Mouse (Mus musculus) CH12.LX (cell line): ENCODE data around the gene Ppp2r5c. TPM values are rescaled to one million over a fixed set of nuclear protein-coding genes. Genes with fewer than 3 reads are reported as not detected.

Experiments
- DNase-seq: peaks from one replicate; pipeline ENCODE4 v3.0.0-alpha.2; 2013; ENCODE audit errors: extremely low read depth
- H3K27ac ChIP-seq: 2 replicates; pipeline ENCODE4 v1.5.1; 2012; ENCODE audit warnings: low read depth, mild to moderate bottlenecking, control low read depth, moderate library complexity; ENCODE audit not compliant: insufficient read depth
- H3K27me3 ChIP-seq: replicated peaks from 2 replicates; pipeline ENCODE3; 2012; ENCODE audit warnings: inconsistent platforms
- H3K36me3 ChIP-seq, 2 experiments: replicated peaks in 1 of 2; 2 replicates each; pipeline versions ENCODE3 to v1.6.1; 2012; ENCODE audit warnings: inconsistent platforms in 1 of 2, low read length in 1 of 2, mild to moderate bottlenecking in 1 of 2, mixed read lengths in 1 of 2, moderate library complexity in 1 of 2; ENCODE audit not compliant: control insufficient read depth in 1 of 2, insufficient read depth in 1 of 2
- H3K4me1 ChIP-seq, 2 experiments: 2 replicates each; pipeline ENCODE4 v1.6.1; 2012; ENCODE audit warnings: inconsistent platforms in 1 of 2, moderate library complexity in 1 of 2; ENCODE audit not compliant: insufficient read depth in 2 of 2, control insufficient read depth in 1 of 2
- H3K4me2 ChIP-seq: 2 replicates; pipeline ENCODE4 v1.6.1; 2012; ENCODE audit warnings: low read depth, mild to moderate bottlenecking, control low read depth; ENCODE audit not compliant: poor library complexity, insufficient read depth, severe bottlenecking
- H3K4me3 ChIP-seq, 3 experiments: fragments of 150-350 bp in 1 of 3; sonication (generic) in 1 of 3; replicated peaks in 1 of 3; 2 replicates each; pipeline versions ENCODE3 to v1.5.1; 2011 to 2012; ENCODE audit warnings: low read depth in 2 of 3, low read length in 2 of 3, mild to moderate bottlenecking in 2 of 3, moderate library complexity in 2 of 3, control low read depth in 1 of 3, improper control_type of control experiment in 1 of 3, inconsistent platforms in 1 of 3, mixed read lengths in 1 of 3; ENCODE audit not compliant: poor library complexity in 1 of 3
- H3K79me2 ChIP-seq: replicated peaks from 2 replicates; pipeline ENCODE4 v1.6.1; 2012; ENCODE audit warnings: mild to moderate bottlenecking, moderate library complexity; ENCODE audit not compliant: control insufficient read depth, poor library complexity, insufficient read depth, severe bottlenecking; ENCODE audit errors: extremely low read depth
- H3K9ac ChIP-seq: 2 replicates; pipeline ENCODE4 v1.6.1; 2012; ENCODE audit warnings: low read depth, mild to moderate bottlenecking, control low read depth, moderate library complexity; ENCODE audit not compliant: insufficient read depth
- H3K9me3 ChIP-seq: replicated peaks from 2 replicates; pipeline ENCODE3; 2012; ENCODE audit warnings: low read length, inconsistent platforms, mixed read lengths
- BHLHE40 ChIP-seq: IDR thresholded peaks from 2 replicates; pipeline ENCODE4 v1.6.1; 2011; ENCODE audit warnings: mild to moderate bottlenecking, low read depth, low read length, improper control_type of control experiment
- CHD1 ChIP-seq: IDR thresholded peaks from 2 replicates; pipeline ENCODE4 v1.6.1; 2012; ENCODE audit warnings: low read depth, low read length, improper control_type of control experiment, inconsistent platforms
- CHD2 ChIP-seq: IDR thresholded peaks from 2 replicates; pipeline ENCODE4 v1.6.1; 2011; ENCODE audit warnings: low read length, improper control_type of control experiment
- CTCF ChIP-seq, 2 experiments: IDR thresholded peaks in 1 of 2; conservative IDR thresholded peaks in 1 of 2; 2 replicates each; pipeline ENCODE4 v1.5.1; 2011 to 2012; ENCODE audit warnings: low read depth in 2 of 2, low read length in 2 of 2, improper control_type of control experiment in 1 of 2, inconsistent platforms in 1 of 2, mild to moderate bottlenecking in 1 of 2, moderate library complexity in 1 of 2
- E2F4 ChIP-seq: IDR thresholded peaks from 2 replicates; pipeline ENCODE4 v1.6.1; 2011; ENCODE audit warnings: low read depth, low read length, improper control_type of control experiment; ENCODE audit not compliant: insufficient replicate concordance
- ELF1 ChIP-seq: IDR thresholded peaks from 2 replicates; pipeline ENCODE4 v1.6.1; 2014; ENCODE audit warnings: low read depth, mild to moderate bottlenecking, inconsistent platforms, low read length, improper control_type of control experiment
- ETS1 ChIP-seq: conservative IDR thresholded peaks from 2 replicates; pipeline ENCODE4 v1.6.1; 2012; ENCODE audit warnings: low read depth, mild to moderate bottlenecking, inconsistent platforms, low read length, improper control_type of control experiment, moderate library complexity
- GABPA ChIP-seq: IDR thresholded peaks from 2 replicates; pipeline ENCODE4 v1.6.1; 2012; ENCODE audit warnings: low read depth, low read length, improper control_type of control experiment, inconsistent platforms; ENCODE audit not compliant: insufficient replicate concordance
- JUN ChIP-seq: IDR thresholded peaks from 2 replicates; pipeline ENCODE4 v1.6.1; 2011; ENCODE audit warnings: low read depth, mild to moderate bottlenecking, low read length, improper control_type of control experiment, moderate library complexity; ENCODE audit not compliant: insufficient read depth
- JUND ChIP-seq: conservative IDR thresholded peaks from 2 replicates; pipeline ENCODE4 v1.6.1; 2011; ENCODE audit warnings: low read depth, low read length, improper control_type of control experiment
- MAFK ChIP-seq: IDR thresholded peaks from 2 replicates; pipeline ENCODE4 v1.6.1; 2011; ENCODE audit warnings: low read length, improper control_type of control experiment; ENCODE audit not compliant: insufficient replicate concordance
- MAX ChIP-seq: IDR thresholded peaks from 2 replicates; pipeline ENCODE4 v1.6.1; 2011; ENCODE audit warnings: low read length, improper control_type of control experiment
- MEF2A ChIP-seq: IDR thresholded peaks from 2 replicates; pipeline ENCODE4 v1.6.1; 2014; ENCODE audit warnings: low read depth, mild to moderate bottlenecking, inconsistent platforms, low read length, improper control_type of control experiment, borderline replicate concordance
- MYC ChIP-seq: IDR thresholded peaks from 2 replicates; pipeline ENCODE4 v1.6.1; 2011; ENCODE audit warnings: low read depth, mild to moderate bottlenecking, improper control_type of control experiment, low read length
- NRF1 ChIP-seq: IDR thresholded peaks from 2 replicates; pipeline ENCODE4 v1.6.1; 2014; ENCODE audit warnings: low read depth, mild to moderate bottlenecking, inconsistent platforms, low read length, improper control_type of control experiment, moderate library complexity
- PAX5 ChIP-seq: IDR thresholded peaks from 2 replicates; pipeline ENCODE4 v1.6.1; 2012; ENCODE audit warnings: low read length, inconsistent platforms, mixed read lengths
- SIN3A ChIP-seq: IDR thresholded peaks from 2 replicates; pipeline ENCODE4 v1.6.1; 2012; ENCODE audit warnings: low read length, improper control_type of control experiment, inconsistent platforms
- SMC3 ChIP-seq: IDR thresholded peaks from 2 replicates; pipeline ENCODE4 v1.6.1; 2011; ENCODE audit warnings: low read depth, low read length, improper control_type of control experiment
- TCF12 ChIP-seq: IDR thresholded peaks from 2 replicates; pipeline ENCODE4 v1.6.1; 2014; ENCODE audit warnings: low read depth, mild to moderate bottlenecking, inconsistent platforms, low read length, improper control_type of control experiment
- UBTF ChIP-seq: IDR thresholded peaks from 2 replicates; pipeline ENCODE4 v1.6.1; 2012; ENCODE audit warnings: low read depth, mild to moderate bottlenecking, inconsistent platforms, low read length, improper control_type of control experiment, moderate library complexity
- ZNF384 ChIP-seq: IDR thresholded peaks from 2 replicates; pipeline ENCODE4 v1.6.1; 2012; ENCODE audit warnings: low read depth, low read length, improper control_type of control experiment, inconsistent platforms
- dilution Hi-C: fragments of 300-500 bp; cut with MboI; formaldehyde crosslinking; loops from 2 replicates; pipeline ENCODE4 v1.14.3; 2020; ENCODE audit warnings: low sequenced_read_pairs; ENCODE audit not compliant: extremely low pct_unique_long_range_greater_than_20kb, extremely low pct_ligation_motif_present
- in situ Hi-C: fragments of 300-500 bp; cut with MboI; formaldehyde crosslinking; loops from 3 replicates; pipeline ENCODE4 v1.14.3; 2019; ENCODE audit warnings: low sequenced_read_pairs, low pct_ligation_motif_present, low pct_unique_long_range_greater_than_20kb, mixed read lengths
- polyA plus RNA-seq: library from polyadenylated mRNA; unstranded; fragments of >175 nt; gene quantifications from 2 replicates; pipeline ENCODE4 v1.2.1, GENCODE M21; 2012; ENCODE audit warnings: low read depth; ENCODE audit not compliant: insufficient read length
- total RNA-seq, 2 experiments: library from RNA; depleted of rRNA; stranded (reverse); fragments of 300-350 nt in 1 of 2; fragments of >200 nt in 1 of 2; gene quantifications; 2 replicates each; pipeline ENCODE4 v1.2.3; 2012 to 2014

Gene Ppp2r5c
- total and polyA plus RNA-seq, 3 experiments = 71.6 to 111 (median 97.7) TPM

GRCm38 (mm10) chr12:110463711-110464110, 16.8 kb downstream of the Ppp2r5c start:
- in situ Hi-C loops = no loop called here
- no peaks in the 10 kb centered on the region for H3K27me3 ChIP-seq
- no peak overlapping the region for H3K27ac ChIP-seq
- no peaks in the 10 kb centered on the region for H3K79me2 ChIP-seq
- TF ChIP-seq GABPA (no peak), E2F4 (no peak), SMC3 (no peak), ELF1 (no peak), CTCF (conservative IDR thresholded peaks at IDR 0.05 in 1 of 2, IDR thresholded peaks at IDR 0.05 in 1 of 2; ENCODE audit: low read depth in 2 of 2, low read length in 2 of 2) (no peak), BHLHE40 (no peak), JUND (no peak), SIN3A (no peak), MEF2A (no peak), CHD1 (no peak), MYC (no peak), MAFK (no peak), ZNF384 (no peak), UBTF (no peak)
- no peak overlapping the region for H3K4me3 ChIP-seq
- dilution Hi-C loops = no loop called here
- no peak for DNase-seq
- no peaks in the 10 kb centered on the region for H3K9me3 ChIP-seq
- H3K4me2 ChIP-seq = no peak overlapping the region
- no peak overlapping the region for H3K9ac ChIP-seq
- H3K36me3 ChIP-seq = no peaks in the 10 kb centered on the region
- no peaks in the 10 kb centered on the region for H3K4me1 ChIP-seq

DNA sequence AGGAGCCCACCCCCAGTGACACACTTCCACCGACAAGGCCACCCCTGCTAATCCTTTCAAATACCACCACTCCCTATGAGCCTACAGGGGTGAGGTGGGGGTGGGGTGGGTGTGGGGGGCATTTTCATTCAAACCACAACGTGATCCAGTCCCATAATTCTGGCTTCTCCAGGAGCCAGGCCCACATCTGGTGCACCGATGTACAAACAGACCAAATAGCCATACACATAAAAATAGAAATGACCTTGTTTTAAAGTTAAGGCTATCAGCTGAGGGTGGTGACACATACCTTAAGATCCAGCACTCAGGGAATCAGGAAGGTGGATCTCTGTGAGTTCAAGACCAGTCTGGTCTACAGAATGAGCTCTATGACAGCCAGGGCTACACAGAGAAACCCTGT, 24.5 kb downstream of the Ppp2r5c start:
- in situ Hi-C loops (no loop called here), dilution Hi-C loops (no loop called here)
- Histone ChIP-seq H3K4me1 (peaks cover 6% of the 10 kb centered on the region in 2 experiments; a peak in 3 of 4 replicates), H3K36me3 (peaks cover 6 to 20% of the 10 kb centered on the region in 2 experiments), H3K79me2 (no peaks in the 10 kb centered on the region), H3K27me3 (no peaks in the 10 kb centered on the region), H3K27ac (no peak overlapping the region), H3K9me3 (no peaks in the 10 kb centered on the region), H3K4me3 (no peak overlapping the region), H3K9ac (no peak overlapping the region), H3K4me2 (no peak overlapping the region)
- no peak for DNase-seq
- no peak for TF ChIP-seq ETS1
- TF ChIP-seq E2F4 = no peak
- TF ChIP-seq TCF12 = no peak
- no peak for TF ChIP-seq JUN
- no peak for TF ChIP-seq MAX
- no peak for TF ChIP-seq PAX5
- no peak for TF ChIP-seq NRF1
- no peak for TF ChIP-seq CHD2
- TF ChIP-seq JUND = no peak
